Mouse (Mus musculus) MEL (cell line): ENCODE data around the gene Nyap1. TPM values are rescaled to one million over a fixed set of nuclear protein-coding genes. Genes with fewer than 3 reads are reported as not detected.

Experiments used
- DNase-seq: peaks from one replicate; pipeline ENCODE4 v3.0.0; 2011; ENCODE audit warnings: low read depth, low spot score
- H3K27ac ChIP-seq: 2 replicates; pipeline ENCODE4 v1.5.1; 2012; ENCODE audit warnings: low read depth, mild to moderate bottlenecking, control low read depth, low read length, moderate library complexity; ENCODE audit not compliant: control insufficient read depth
- H3K27me3 ChIP-seq, 2 experiments: fragments of 150-350 bp in 1 of 2; sonication (generic) in 1 of 2; 2 replicates each; pipeline ENCODE4 v1.6.1; 2012; ENCODE audit warnings: low read length in 2 of 2, mild to moderate bottlenecking in 2 of 2, improper control_type of control experiment in 1 of 2, moderate library complexity in 1 of 2; ENCODE audit not compliant: insufficient read depth in 2 of 2, control insufficient read depth in 1 of 2
- H3K36me3 ChIP-seq, 2 experiments: 2 replicates each; pipeline ENCODE4 v1.6.1; 2012 to 2014; ENCODE audit warnings: low read length in 2 of 2, improper control_type of control experiment in 1 of 2, inconsistent platforms in 1 of 2, mild to moderate bottlenecking in 1 of 2; ENCODE audit not compliant: insufficient read depth in 2 of 2, control insufficient read depth in 1 of 2
- H3K4me1 ChIP-seq, 2 experiments: fragments of 150-350 bp in 1 of 2; sonication (generic) in 1 of 2; 2 replicates each; pipeline ENCODE4 v1.6.1; 2012; ENCODE audit warnings: low read length in 2 of 2, improper control_type of control experiment in 1 of 2, mild to moderate bottlenecking in 1 of 2; ENCODE audit not compliant: insufficient read depth in 2 of 2, control insufficient read depth in 1 of 2
- H3K4me3 ChIP-seq, 2 experiments: fragments of 150-350 bp in 1 of 2; sonication (generic) in 1 of 2; 2 replicates each; pipeline ENCODE4 v1.5.1; 2012; ENCODE audit warnings: low read depth in 2 of 2, low read length in 2 of 2, mild to moderate bottlenecking in 2 of 2, moderate library complexity in 2 of 2, control low read depth in 1 of 2, improper control_type of control experiment in 1 of 2; ENCODE audit not compliant: control insufficient read depth in 1 of 2, insufficient read depth in 1 of 2
- H3K79me2 ChIP-seq: 2 replicates; pipeline ENCODE4 v1.6.1; 2012; ENCODE audit warnings: mild to moderate bottlenecking, low read length, moderate library complexity; ENCODE audit not compliant: control insufficient read depth, poor library complexity, insufficient read depth
- H3K9ac ChIP-seq: 2 replicates; pipeline ENCODE4 v1.6.1; 2012; ENCODE audit warnings: low read depth, mild to moderate bottlenecking, control low read depth, low read length, moderate library complexity; ENCODE audit not compliant: control insufficient read depth, poor library complexity, severe bottlenecking
- H3K9me3 ChIP-seq: fragments of 150-350 bp; sonication (generic); replicated peaks from 2 replicates; pipeline ENCODE4 v1.6.1; 2012; ENCODE audit warnings: mild to moderate bottlenecking, low read length, improper control_type of control experiment, moderate library complexity; ENCODE audit not compliant: insufficient read depth
- CTCF ChIP-seq, 3 experiments: IDR thresholded peaks in 2 of 3; conservative IDR thresholded peaks in 1 of 3; 2 replicates each; pipeline ENCODE4 v1.5.1; 2011 to 2012; ENCODE audit warnings: low read length in 3 of 3, low read depth in 2 of 3, mild to moderate bottlenecking in 2 of 3, improper control_type of control experiment in 1 of 3, inconsistent platforms in 1 of 3, mixed read lengths in 1 of 3, moderate library complexity in 1 of 3; ENCODE audit not compliant: control insufficient read depth in 1 of 3, insufficient read depth in 1 of 3, poor library complexity in 1 of 3, severe bottlenecking in 1 of 3
- E2F4 ChIP-seq: IDR thresholded peaks from 2 replicates; pipeline ENCODE4 v1.6.1; 2011; ENCODE audit warnings: low read depth, low read length, improper control_type of control experiment, borderline replicate concordance
- ELF1 ChIP-seq: IDR thresholded peaks from 2 replicates; pipeline ENCODE4 v1.6.1; 2014; ENCODE audit warnings: low read depth, mild to moderate bottlenecking, inconsistent platforms, low read length, improper control_type of control experiment, moderate library complexity
- EP300 ChIP-seq, 2 experiments: IDR thresholded peaks; 2 replicates each; pipeline ENCODE4 v1.6.1; 2011; ENCODE audit warnings: improper control_type of control experiment in 2 of 2, low read length in 2 of 2, low read depth in 1 of 2, mild to moderate bottlenecking in 1 of 2
- ETS1 ChIP-seq: IDR thresholded peaks from 2 replicates; pipeline ENCODE4 v1.6.1; 2012; ENCODE audit warnings: low read depth, mild to moderate bottlenecking, inconsistent platforms, low read length, improper control_type of control experiment, moderate library complexity
- GABPA ChIP-seq: IDR thresholded peaks from 2 replicates; pipeline ENCODE4 v1.6.1; 2012; ENCODE audit warnings: low read depth, mild to moderate bottlenecking, inconsistent platforms, low read length, improper control_type of control experiment, moderate library complexity
- HCFC1 ChIP-seq: IDR thresholded peaks from 2 replicates; pipeline ENCODE4 v1.6.1; 2012; ENCODE audit warnings: low read depth, mild to moderate bottlenecking, inconsistent platforms, low read length, improper control_type of control experiment, moderate library complexity
- JUND ChIP-seq: IDR thresholded peaks from 2 replicates; pipeline ENCODE4 v1.6.1; 2011; ENCODE audit warnings: low read depth, mild to moderate bottlenecking, improper control_type of control experiment, low read length
- KAT2A ChIP-seq: conservative IDR thresholded peaks from 2 replicates; pipeline ENCODE4 v1.6.1; 2012; ENCODE audit warnings: low read depth, low read length, improper control_type of control experiment, inconsistent platforms
- MEF2A ChIP-seq: IDR thresholded peaks from 2 replicates; pipeline ENCODE4 v1.6.1; 2014; ENCODE audit warnings: low read depth, mild to moderate bottlenecking, inconsistent platforms, low read length, improper control_type of control experiment; ENCODE audit not compliant: poor library complexity, insufficient replicate concordance, severe bottlenecking; ENCODE audit errors: extremely low read depth
- MXI1 ChIP-seq: IDR thresholded peaks from 2 replicates; pipeline ENCODE4 v1.6.1; 2011; ENCODE audit warnings: mild to moderate bottlenecking, low read depth, low read length, improper control_type of control experiment
- NELFE ChIP-seq: IDR thresholded peaks from 2 replicates; pipeline ENCODE4 v1.6.1; 2011; ENCODE audit warnings: low read depth, low read length, improper control_type of control experiment
- NRF1 ChIP-seq: IDR thresholded peaks from 2 replicates; pipeline ENCODE4 v1.6.1; 2014; ENCODE audit warnings: low read depth, mild to moderate bottlenecking, inconsistent platforms, low read length, improper control_type of control experiment, moderate library complexity; ENCODE audit not compliant: poor library complexity, insufficient read depth, severe bottlenecking
- POLR2A ChIP-seq, 2 experiments: IDR thresholded peaks; 2 replicates each; pipeline ENCODE4 v1.6.1; 2011 to 2012; ENCODE audit warnings: low read length in 2 of 2, mild to moderate bottlenecking in 2 of 2, control low read depth in 1 of 2, improper control_type of control experiment in 1 of 2, low read depth in 1 of 2, moderate library complexity in 1 of 2; ENCODE audit not compliant: control insufficient read depth in 1 of 2, insufficient read depth in 1 of 2, poor library complexity in 1 of 2
- POLR2AphosphoS2 ChIP-seq: IDR thresholded peaks from 2 replicates; pipeline ENCODE4 v1.6.1; 2011; ENCODE audit warnings: low read length, improper control_type of control experiment
- POLR2AphosphoS5 ChIP-seq: IDR thresholded peaks from 2 replicates; pipeline ENCODE4 v1.6.1; 2012; ENCODE audit warnings: low read depth, borderline replicate concordance, mild to moderate bottlenecking, inconsistent platforms, low read length, moderate library complexity, mixed read lengths
- TCF12 ChIP-seq: IDR thresholded peaks from 2 replicates; pipeline ENCODE4 v1.6.1; 2014; ENCODE audit warnings: low read depth, mild to moderate bottlenecking, inconsistent platforms, low read length, improper control_type of control experiment, moderate library complexity
- UBTF ChIP-seq: IDR thresholded peaks from 2 replicates; pipeline ENCODE4 v1.6.1; 2012; ENCODE audit warnings: low read depth, mild to moderate bottlenecking, inconsistent platforms, low read length, improper control_type of control experiment, moderate library complexity, borderline replicate concordance; ENCODE audit not compliant: insufficient read depth
- USF2 ChIP-seq, 2 experiments: IDR thresholded peaks; 2 replicates each; pipeline ENCODE4 v1.6.1; 2011 to 2012; ENCODE audit warnings: improper control_type of control experiment in 2 of 2, low read length in 2 of 2, borderline replicate concordance in 1 of 2, inconsistent platforms in 1 of 2, low read depth in 1 of 2, mild to moderate bottlenecking in 1 of 2; ENCODE audit not compliant: insufficient read depth in 1 of 2
- ZNF384 ChIP-seq: IDR thresholded peaks from 2 replicates; pipeline ENCODE4 v1.6.1; 2012; ENCODE audit warnings: low read depth, mild to moderate bottlenecking, inconsistent platforms, low read length, improper control_type of control experiment
- polyA plus RNA-seq, 2 experiments: library from polyadenylated mRNA; stranded (reverse) in 1 of 2; unstranded in 1 of 2; fragments of >175 nt in 1 of 2; fragments of >200 nt in 1 of 2; gene quantifications; 2 replicates each; pipeline versions ENCODE4 v1.2.1 to v1.2.4; 2012; ENCODE audit warnings: low replicate concordance in 2 of 2, low read depth in 1 of 2; ENCODE audit not compliant: insufficient read length in 2 of 2, insufficient read depth in 1 of 2, missing spikeins in 1 of 2
- total RNA-seq: library from RNA; depleted of rRNA; stranded (reverse); fragments of 300-350 nt; gene quantifications from 2 replicates; pipeline ENCODE4 v1.2.3, GENCODE M21; 2012

The Nyap1 gene
- total and polyA plus RNA-seq, 3 experiments: 0.39 to 1.1 TPM; not detected in 1

GRCm38 (mm10) chr5:137745214-137746171 is 4.1 kb upstream of the Nyap1 start, which contains the start of gene Tsc22d4 (continued):
- TF ChIP-seq POLR2AphosphoS5: no peak
- no peak for TF ChIP-seq JUND
- no peak for TF ChIP-seq GABPA
- no peak for TF ChIP-seq E2F4

- no peak for DNase-seq
- H3K79me2 ChIP-seq: peaks cover 31% of the 10 kb centered on the region
- H3K9ac ChIP-seq: no peak overlapping the region
- H3K4me1 ChIP-seq: peaks cover 3 to 21% of the 10 kb centered on the region in 2 experiments; a peak in 3 of 4 replicates
- no peak overlapping the region for H3K27ac ChIP-seq
- H3K27me3 ChIP-seq: no peaks in the 10 kb centered on the region
- H3K36me3 ChIP-seq: peaks cover 0 to 14% of the 10 kb centered on the region in 2 experiments; a peak in 2 of 4 replicates
- TF ChIP-seq MEF2A (no peak), TCF12 (no peak), UBTF (no peak), ZNF384 (no peak), E2F4 (no peak), POLR2AphosphoS2 (no peak), USF2 (IDR thresholded peaks at IDR 0.05; ENCODE audit: borderline replicate concordance in 1 of 2, insufficient read depth in 1 of 2, low read depth in 1 of 2, low read length in 2 of 2) (no peak), MXI1 (no peak), CTCF (IDR thresholded peaks at IDR 0.05 in 2 of 3, conservative IDR thresholded peaks at IDR 0.05 in 1 of 3; ENCODE audit: control insufficient read depth in 1 of 3, insufficient read depth in 1 of 3, low read depth in 2 of 3, low read length in 3 of 3, poor library complexity in 1 of 3, severe bottlenecking in 1 of 3) (no peak), EP300 (IDR thresholded peaks at IDR 0.05; ENCODE audit: low read depth in 1 of 2, low read length in 2 of 2) (no peak), NELFE (no peak), HCFC1 (no peak), ELF1 (no peak), ETS1 (no peak), KAT2A (no peak), POLR2A (IDR thresholded peaks at IDR 0.05; ENCODE audit: control insufficient read depth in 1 of 2, insufficient read depth in 1 of 2, low read depth in 1 of 2, low read length in 2 of 2, poor library complexity in 1 of 2) (no peak), NRF1 (no peak)
- H3K9me3 ChIP-seq: no peaks in the 10 kb centered on the region
- no peak overlapping the region for H3K4me3 ChIP-seq
These were observed 2.8 kb upstream of the Nyap1 start for GRCm38 (mm10) chr5:137744197-137744596.
